Mouse (Mus musculus): ENCODE results near the gene BC025920.

The BC025920 gene

GRCm38 (mm10) chr10:81605974-81606751 lies at the start of gene BC025920:
Gene BC025920 (plus strand): TSS chr10:81606270.
- peak; percentile 97 for DNase-seq (ENCODE audit: low spot score)

- no peak for DNase-seq (ENCODE audit: low spot score)
These were observed 49.8 kb upstream of the BC025920 start for GRCm38 (mm10) chr10:81556282-81556681.

GRCm38 (mm10) chr10:81557491-81557890 lies 48.6 kb upstream of the BC025920 start:
- DNase-seq (ENCODE audit: low spot score), result no peak

- DNase-seq (ENCODE audit: low spot score), result peak; percentile 31
These were observed 46.9 kb upstream of the BC025920 start, which contains the start of gene Aes for GRCm38 (mm10) chr10:81559163-81559626. Gene Aes (plus strand): TSS chr10:81559488.

GRCm38 (mm10) chr10:81559627-81560539 lies 46.2 kb upstream of the BC025920 start:
- peak; percentile 23 for DNase-seq (ENCODE audit: low spot score)

- DNase-seq (ENCODE audit: low spot score), result peak; percentile 42
These were observed 45.2 kb upstream of the BC025920 start for GRCm38 (mm10) chr10:81560719-81561459.

- DNase-seq (ENCODE audit: low spot score), result no peak
These were observed 43.7 kb upstream of the BC025920 start for GRCm38 (mm10) chr10:81562411-81562810.

- DNase-seq (ENCODE audit: low spot score), result no peak
These were observed 42.6 kb upstream of the BC025920 start for GRCm38 (mm10) chr10:81563481-81563880.

- peak; percentile 80 for DNase-seq (ENCODE audit: low spot score)
These were observed 41.9 kb upstream of the BC025920 start for GRCm38 (mm10) chr10:81564216-81564615.

- DNase-seq (ENCODE audit: low spot score), result peak; percentile 73
These were observed 41.3 kb upstream of the BC025920 start for GRCm38 (mm10) chr10:81564734-81565133.

GRCm38 (mm10) chr10:81565257-81566228 lies 40.5 kb upstream of the BC025920 start:
- DNase-seq (ENCODE audit: low spot score), result peak; percentile 36

- DNase-seq (ENCODE audit: low spot score), result no peak
These were observed 37.5 kb upstream of the BC025920 start for GRCm38 (mm10) chr10:81568381-81569191.

GRCm38 (mm10) chr10:81569507-81570237 lies 36.4 kb upstream of the BC025920 start:
- no peak for DNase-seq (ENCODE audit: low spot score)

GRCm38 (mm10) chr10:81570238-81570800 lies 35.8 kb upstream of the BC025920 start:
- peak; percentile 71 for DNase-seq (ENCODE audit: low spot score)

- DNase-seq (ENCODE audit: low spot score), result peak; percentile 98
These were observed 35.1 kb upstream of the BC025920 start for GRCm38 (mm10) chr10:81570831-81571500.

- peak; percentile 99 for DNase-seq (ENCODE audit: low spot score)
These were observed 34.6 kb upstream of the BC025920 start for GRCm38 (mm10) chr10:81571501-81571876.

GRCm38 (mm10) chr10:81572133-81572671 lies 33.9 kb upstream of the BC025920 start:
- DNase-seq (ENCODE audit: low spot score), result no peak

- DNase-seq (ENCODE audit: low spot score), result no peak
These were observed 33.1 kb upstream of the BC025920 start for GRCm38 (mm10) chr10:81572975-81573374.
